ENCODE assay signal across 8 mouse cellular contexts in genomic region chr12:86989890-86990754, GRCm38 (mm10). TPM values are rescaled to one million over a fixed set of nuclear protein-coding genes. Genes with fewer than 3 reads are reported as not detected.
DNase-seq lines count a peak whose midpoint lies in the region; ATAC-seq and TF ChIP-seq lines count a peak whose summit lies in the region.

TSS of gene Zdhhc22 (minus strand) at chr12:86990430.

- 1% methylated on average over 68 of the region's 68 CpGs for WGBS in hindbrain, embryonic 10.5 days
- WGBS in limb, embryonic 14.5 days, result 3% methylated on average over 33 of the region's 68 CpGs
- WGBS in olfactory bulb, adult 2 months, result under 1% methylated on average over 67 of the region's 68 CpGs

- H3K9me3 ChIP-seq in hindbrain, embryonic 10.5 days, result no peaks in the 10 kb centered on the region
- no peaks in the 10 kb centered on the region for H3K9me3 ChIP-seq in limb, embryonic 14.5 days (ENCODE audit: control insufficient read depth, low read length)

- TF ChIP-seq POLR2A in limb, embryonic 14.5 days (IDR thresholded peaks at IDR 0.05; ENCODE audit: borderline replicate concordance, extremely low read depth, insufficient read depth, insufficient read length), result no peak
- no peak for TF ChIP-seq POLR2A in olfactory bulb, adult 2 months (IDR thresholded peaks at IDR 0.05; ENCODE audit: insufficient read depth, low read depth, low read length)

- H3K27ac ChIP-seq in hindbrain, embryonic 10.5 days, result peak within 1 kb of the TSS; percentile 69
- no peak within 1 kb of the TSS for H3K27ac ChIP-seq in limb, embryonic 14.5 days (replicated peaks; ENCODE audit: low read depth, low read length)
- no peak within 1 kb of the TSS for H3K27ac ChIP-seq in olfactory bulb, adult 2 months (ENCODE audit: insufficient read depth, low read depth, low read length)

- H3K9ac ChIP-seq in limb, embryonic 14.5 days (ENCODE audit: low read depth, low read length, severe bottlenecking), result no peak within 1 kb of the TSS

- peak; percentile 68 for ATAC-seq in limb, embryonic 14.5 days (ENCODE audit: low FRiP score, low read depth)

- H3K4me2 ChIP-seq in limb, embryonic 14.5 days (replicated peaks; ENCODE audit: low read depth, low read length, severe bottlenecking), result peak within 1 kb of the TSS; percentile 36

- peak; percentile 59; the same call in 1 of the 2 replicates for TF ChIP-seq CTCF in olfactory bulb, adult 2 months (IDR thresholded peaks at IDR 0.05; ENCODE audit: insufficient read depth, low read depth, low read length)

- peaks cover 84% of the 10 kb centered on the region for H3K27me3 ChIP-seq in hindbrain, embryonic 10.5 days (ENCODE audit: insufficient read depth, poor library complexity, severe bottlenecking)
- H3K27me3 ChIP-seq in limb, embryonic 14.5 days (ENCODE audit: control insufficient read depth, insufficient read depth, low read length), result peaks cover 46% of the 10 kb centered on the region

- H3K36me3 ChIP-seq in hindbrain, embryonic 10.5 days, result no peaks in the 10 kb centered on the region
- no peaks in the 10 kb centered on the region for H3K36me3 ChIP-seq in limb, embryonic 14.5 days (ENCODE audit: control insufficient read depth, insufficient read depth, low read length)

- H3K4me1 ChIP-seq in hindbrain, embryonic 10.5 days (replicated peaks), result peaks cover 38% of the 10 kb centered on the region
- no peaks in the 10 kb centered on the region; the same call in 1 of the 2 replicates for H3K4me1 ChIP-seq in limb, embryonic 14.5 days (ENCODE audit: control insufficient read depth, insufficient read depth, low read length)
- peaks cover 17% of the 10 kb centered on the region for H3K4me1 ChIP-seq in olfactory bulb, adult 2 months (ENCODE audit: control insufficient read depth, insufficient read depth, low read length)

- peak within 1 kb of the TSS; percentile 57 for H3K4me3 ChIP-seq in hindbrain, embryonic 10.5 days
- H3K4me3 ChIP-seq in limb, embryonic 14.5 days (replicated peaks; ENCODE audit: low read length), result peak within 1 kb of the TSS; percentile 7; the same call in 1 of the 2 replicates
- peak within 1 kb of the TSS; percentile 70 for H3K4me3 ChIP-seq in olfactory bulb, adult 2 months (ENCODE audit: insufficient read depth, low read depth, low read length)

- DNase-seq in left cerebral cortex, adult 18-20 months (ENCODE audit: low spot score in 2 of 2), result peak in 1 of 2 experiments; percentile 51
- no peak for DNase-seq in left cerebral cortex, adult 11 months (ENCODE audit: low spot score)
- DNase-seq in adrenal gland, postnatal 25 days, result peak; percentile 60
- peak; percentile 61 for DNase-seq in embryo, embryonic 9.5 days (ENCODE audit: extremely low spot score)
- peak; percentile 72 for DNase-seq in hindbrain, embryonic 10.5 days (ENCODE audit: low spot score)
- DNase-seq in limb, embryonic 14.5 days (ENCODE audit: low spot score), result no peak
- DNase-seq in urinary bladder, adult 18-20 months (ENCODE audit: low spot score in 2 of 2), result no peak

RNA-seq across cellular contexts. Expression of gene Zdhhc22, which starts in this region (rescaled TPM):
- 10 to 100 TPM; 53.8 to 58.4 TPM for total RNA-seq in left cerebral cortex, adult 18-20 months (2021)
- 0.86 and 1.9 TPM in 2 replicates for total RNA-seq in adrenal gland, postnatal 25 days (2021)
- polyA plus RNA-seq in hindbrain, embryonic 10.5 days (2016; fragmentation: Nextera tagmentation; extraction: Ambion mirVana), result 0.14 and 0.75 TPM in 2 replicates
- polyA plus RNA-seq in limb, embryonic 14.5 days (2012; rRNA removed), result not detected in 2 replicates
- polyA plus RNA-seq in limb, embryonic 14.5 days (2014; fragmentation: Nextera tagmentation; extraction: Ambion mirVana), result 0.06 and 0.10 TPM in 2 replicates
- not detected in 2 replicates for polyA plus RNA-seq in olfactory bulb, adult 2 months (2012; ENCODE audit: insufficient read depth, insufficient read length, low replicate concordance, missing spikeins)

Comparison
In these comparisons a context has a peak if more than half of its experiments do, and no peak if none do; other contexts are left out.
1. RNA of gene Zdhhc22 (total RNA-seq): 53.8 to 58.4 TPM in left cerebral cortex, adult 18-20 months; 0.86 to 1.9 TPM in adrenal gland, postnatal 25 days; every median in the first group is over 10 times any median in the second.
2. Peak in DNase-seq, H3K4me3 ChIP-seq and H3K27ac ChIP-seq in hindbrain, embryonic 10.5 days; RNA of the gene not detected or under 1 TPM.
3. Peak in ATAC-seq, H3K4me3 ChIP-seq and H3K4me2 ChIP-seq in limb, embryonic 14.5 days; RNA of the gene not detected or under 1 TPM.
4. DNase-seq: peak in adrenal gland, postnatal 25 days (single experiment) and embryo, embryonic 9.5 days (single experiment); none in left cerebral cortex, adult 11 months (single experiment), limb, embryonic 14.5 days (single experiment) and urinary bladder, adult 18-20 months (0 of 2).
5. H3K4me3 ChIP-seq: peak in every context shown above with its lines; median percentile 70 in olfactory bulb, adult 2 months; 57 in hindbrain, embryonic 10.5 days; 7 in limb, embryonic 14.5 days.